19 mouse cellular contexts compared by ENCODE assay signal in genomic region chr8:61527037-61527436, GRCm38 (mm10).
"Had no signal": no experiment of that assay in that cellular context is flagged by ENCODE, and none has a peak within 500 bp of the region (broad histone marks: within the 10 kb centered on the region; RNA-seq: fewer than 3 reads in every experiment).

No protein-coding gene starts in this region.

- ATAC-seq: midbrain, embryonic 16.5 days had no signal

- H3K36me3 ChIP-seq: neural tube, embryonic 15.5 days had no signal

- H3K4me3 ChIP-seq: midbrain, embryonic 10.5 days; midbrain, embryonic 12.5 days; myocyte; neural tube, embryonic 13.5 days; neural tube, embryonic 15.5 days; stomach, embryonic 15.5 days had no signal

- H3K9me3 ChIP-seq: midbrain, embryonic 10.5 days; midbrain, embryonic 12.5 days; neural tube, embryonic 13.5 days; neural tube, embryonic 15.5 days; stomach, embryonic 15.5 days had no signal

- H3K9ac ChIP-seq: lung, embryonic 14.5 days; midbrain, embryonic 12.5 days; neural tube, embryonic 13.5 days; neural tube, embryonic 15.5 days; stomach, embryonic 15.5 days had no signal

- DNase-seq: lung, adult 18-20 months; lung, embryonic 14.5 days; lung, postnatal 14 days; lung, postnatal 4 days; midbrain, embryonic 14.5 days; retina, postnatal 1 day; right cerebral cortex, adult 18-20 months; right cerebral cortex, postnatal 25 days; right cerebral cortex, postnatal 4 days; thymus, adult 2 months; thymus, postnatal 25 days; thymus, postnatal 4 days had no signal

- H3K4me1 ChIP-seq: midbrain, embryonic 10.5 days; midbrain, embryonic 12.5 days; neural tube, embryonic 13.5 days; neural tube, embryonic 15.5 days; stomach, embryonic 15.5 days had no signal

- H3K27me3 ChIP-seq: midbrain, embryonic 12.5 days; neural tube, embryonic 13.5 days; neural tube, embryonic 15.5 days; stomach, embryonic 15.5 days had no signal

- H3K27ac ChIP-seq: midbrain, embryonic 10.5 days; midbrain, embryonic 12.5 days; neural tube, embryonic 13.5 days; neural tube, embryonic 15.5 days; stomach, embryonic 15.5 days had no signal

- H3K4me2 ChIP-seq: lung, embryonic 14.5 days; midbrain, embryonic 12.5 days; neural tube, embryonic 13.5 days; neural tube, embryonic 15.5 days; stomach, embryonic 15.5 days had no signal
